Mouse (Mus musculus): ENCODE measurements around the gene Ptpn9. TPM values are rescaled to one million over a fixed set of nuclear protein-coding genes. Genes with fewer than 3 reads are reported as not detected.

The Ptpn9 gene
- polyA plus RNA-seq, 1 experiment from 2014 or later, result 36.5 TPM

- WGBS, result 79% methylated on average over 4 of the region's 4 CpGs
- H3K27me3 ChIP-seq (ENCODE audit: control insufficient read depth, insufficient read depth, low read length), result no peaks in the 10 kb centered on the region
- no peak overlapping the region for H3K9ac ChIP-seq (ENCODE audit: low read length)
- no peak overlapping the region for H3K4me3 ChIP-seq (ENCODE audit: low read depth, low read length)
- DNase-seq (ENCODE audit: low spot score) (no peak), ATAC-seq (ENCODE audit: insufficient read depth, low FRiP score, low TSS enrichment) (no peak)
- no peak overlapping the region for H3K27ac ChIP-seq (ENCODE audit: low read depth, low read length)
- no peaks in the 10 kb centered on the region for H3K4me1 ChIP-seq (ENCODE audit: control insufficient read depth, insufficient read depth, low read length)
- no peak overlapping the region for H3K4me2 ChIP-seq (ENCODE audit: low read depth)
- no peaks in the 10 kb centered on the region for H3K9me3 ChIP-seq (ENCODE audit: control insufficient read depth, low read length)
- no peaks in the 10 kb centered on the region for H3K36me3 ChIP-seq (ENCODE audit: control insufficient read depth, insufficient read depth, low read length)
These were observed 8.3 kb downstream of the Ptpn9 start for GRCm38 (mm10) chr9:57003011-57003410.

GRCm38 (mm10) chr9:57012393-57012792 lies 17.7 kb downstream of the Ptpn9 start:
- no peak overlapping the region for H3K4me2 ChIP-seq (ENCODE audit: low read depth)
- no peaks in the 10 kb centered on the region for H3K4me1 ChIP-seq (ENCODE audit: control insufficient read depth, insufficient read depth, low read length)
- no peak overlapping the region for H3K27ac ChIP-seq (ENCODE audit: low read depth, low read length)
- no peaks in the 10 kb centered on the region for H3K9me3 ChIP-seq (ENCODE audit: control insufficient read depth, low read length)
- DNase-seq (ENCODE audit: low spot score), result no peak
- no peaks in the 10 kb centered on the region for H3K36me3 ChIP-seq (ENCODE audit: control insufficient read depth, insufficient read depth, low read length)
- H3K9ac ChIP-seq (ENCODE audit: low read length), result no peak overlapping the region
- ATAC-seq (ENCODE audit: insufficient read depth, low FRiP score, low TSS enrichment), result no peak
- 73% methylated on average over 1 of the region's 1 CpGs for WGBS
- no peak overlapping the region for H3K4me3 ChIP-seq (ENCODE audit: low read depth, low read length)
- H3K27me3 ChIP-seq (ENCODE audit: control insufficient read depth, insufficient read depth, low read length), result no peaks in the 10 kb centered on the region

- DNase-seq (ENCODE audit: low spot score) (no peak), ATAC-seq (ENCODE audit: insufficient read depth, low FRiP score, low TSS enrichment) (no peak)
- 94% methylated on average over 4 of the region's 4 CpGs for WGBS
- Histone ChIP-seq H3K4me2 (ENCODE audit: low read depth) (no peak overlapping the region), H3K27ac (ENCODE audit: low read depth, low read length) (no peak overlapping the region), H3K27me3 (ENCODE audit: control insufficient read depth, insufficient read depth, low read length) (no peaks in the 10 kb centered on the region), H3K9ac (ENCODE audit: low read length) (no peak overlapping the region), H3K4me1 (ENCODE audit: control insufficient read depth, insufficient read depth, low read length) (no peaks in the 10 kb centered on the region), H3K9me3 (ENCODE audit: control insufficient read depth, low read length) (no peaks in the 10 kb centered on the region), H3K36me3 (ENCODE audit: control insufficient read depth, insufficient read depth, low read length) (no peaks in the 10 kb centered on the region), H3K4me3 (ENCODE audit: low read depth, low read length) (no peak overlapping the region)
These were observed 18.2 kb downstream of the Ptpn9 start for GRCm38 (mm10) chr9:57012895-57013294.

DNA sequence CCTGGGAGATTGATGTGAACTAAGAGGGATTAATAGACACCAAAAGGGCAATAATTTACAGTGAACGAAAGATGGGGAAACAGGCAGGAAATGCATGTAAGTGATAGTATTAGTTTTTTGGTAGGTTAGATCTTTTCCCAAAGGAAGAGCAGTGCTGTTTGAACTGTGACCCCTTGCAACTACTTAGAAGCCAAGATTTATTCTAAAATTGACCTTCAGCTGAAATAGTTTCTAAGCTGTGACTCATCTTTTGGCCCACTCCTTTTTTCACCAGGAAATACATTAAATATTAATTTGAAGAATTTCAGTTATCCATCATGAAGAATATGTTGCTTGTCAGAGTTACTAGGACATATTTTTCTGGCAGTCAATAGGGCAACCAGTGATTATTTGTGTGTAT lies 19.0 kb downstream of the Ptpn9 start:
- Histone ChIP-seq H3K9me3 (ENCODE audit: control insufficient read depth, low read length) (no peaks in the 10 kb centered on the region), H3K27ac (ENCODE audit: low read depth, low read length) (no peak overlapping the region), H3K36me3 (ENCODE audit: control insufficient read depth, insufficient read depth, low read length) (no peaks in the 10 kb centered on the region), H3K4me3 (ENCODE audit: low read depth, low read length) (no peak overlapping the region), H3K9ac (ENCODE audit: low read length) (no peak overlapping the region), H3K4me2 (ENCODE audit: low read depth) (no peak overlapping the region), H3K27me3 (ENCODE audit: control insufficient read depth, insufficient read depth, low read length) (no peaks in the 10 kb centered on the region), H3K4me1 (ENCODE audit: control insufficient read depth, insufficient read depth, low read length) (no peaks in the 10 kb centered on the region)
- WGBS, result 88% methylated on average over 1 of the region's 1 CpGs
- no peak for ATAC-seq (ENCODE audit: insufficient read depth, low FRiP score, low TSS enrichment)
- no peak for DNase-seq (ENCODE audit: low spot score)

GRCm38 (mm10) chr9:57014766-57015165 lies 20.0 kb downstream of the Ptpn9 start:
- no peak overlapping the region for H3K9ac ChIP-seq (ENCODE audit: low read length)
- H3K27ac ChIP-seq (ENCODE audit: low read depth, low read length), result no peak overlapping the region
- no peaks in the 10 kb centered on the region for H3K36me3 ChIP-seq (ENCODE audit: control insufficient read depth, insufficient read depth, low read length)
- DNase-seq (ENCODE audit: low spot score), result no peak
- ATAC-seq (ENCODE audit: insufficient read depth, low FRiP score, low TSS enrichment), result no peak
- no peaks in the 10 kb centered on the region for H3K9me3 ChIP-seq (ENCODE audit: control insufficient read depth, low read length)
- no peaks in the 10 kb centered on the region for H3K4me1 ChIP-seq (ENCODE audit: control insufficient read depth, insufficient read depth, low read length)
- 93% methylated on average over 1 of the region's 1 CpGs for WGBS
- no peak overlapping the region for H3K4me3 ChIP-seq (ENCODE audit: low read depth, low read length)
- no peaks in the 10 kb centered on the region for H3K27me3 ChIP-seq (ENCODE audit: control insufficient read depth, insufficient read depth, low read length)
- no peak overlapping the region for H3K4me2 ChIP-seq (ENCODE audit: low read depth)

DNA sequence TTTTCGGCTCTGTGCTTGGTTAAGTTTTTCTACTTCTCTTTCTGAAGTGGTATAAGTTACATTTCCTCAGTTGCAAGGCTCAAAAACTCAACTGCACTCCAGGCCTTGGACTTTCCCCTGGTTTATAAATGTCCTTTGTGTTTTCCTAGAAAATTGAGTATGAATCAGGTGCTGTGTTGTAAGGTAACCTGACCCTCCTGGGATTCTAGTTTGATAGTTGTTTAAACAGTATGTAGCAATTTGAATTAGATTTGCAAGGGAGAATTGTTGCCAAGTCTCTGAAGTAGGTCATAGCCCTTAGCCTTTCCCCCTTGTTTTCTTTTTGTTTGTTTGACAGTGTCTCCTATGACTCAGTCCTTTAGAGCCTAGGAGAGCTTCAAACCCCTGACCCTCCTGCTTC lies 22.9 kb downstream of the Ptpn9 start:
- H3K9me3 ChIP-seq (ENCODE audit: control insufficient read depth, low read length), result no peaks in the 10 kb centered on the region
- no peak overlapping the region for H3K4me2 ChIP-seq (ENCODE audit: low read depth)
- WGBS, result 89% methylated on average over 1 of the region's 1 CpGs
- H3K36me3 ChIP-seq (ENCODE audit: control insufficient read depth, insufficient read depth, low read length), result peaks cover 2% of the 10 kb centered on the region; the same call in 1 of the 2 replicates
- no peak overlapping the region for H3K9ac ChIP-seq (ENCODE audit: low read length)
- H3K27me3 ChIP-seq (ENCODE audit: control insufficient read depth, insufficient read depth, low read length), result no peaks in the 10 kb centered on the region
- ATAC-seq (ENCODE audit: insufficient read depth, low FRiP score, low TSS enrichment), result no peak
- H3K4me1 ChIP-seq (ENCODE audit: control insufficient read depth, insufficient read depth, low read length), result no peaks in the 10 kb centered on the region
- no peak for DNase-seq (ENCODE audit: low spot score)
- no peak overlapping the region for H3K4me3 ChIP-seq (ENCODE audit: low read depth, low read length)
- H3K27ac ChIP-seq (ENCODE audit: low read depth, low read length), result no peak overlapping the region

GRCm38 (mm10) chr9:57031756-57032155 lies 37.0 kb downstream of the Ptpn9 start:
- Histone ChIP-seq H3K4me1 (ENCODE audit: control insufficient read depth, insufficient read depth, low read length) (no peaks in the 10 kb centered on the region), H3K36me3 (ENCODE audit: control insufficient read depth, insufficient read depth, low read length) (peaks cover 10% of the 10 kb centered on the region), H3K9me3 (ENCODE audit: control insufficient read depth, low read length) (no peaks in the 10 kb centered on the region), H3K4me3 (ENCODE audit: low read depth, low read length) (no peak overlapping the region), H3K9ac (ENCODE audit: low read length) (no peak overlapping the region), H3K27me3 (ENCODE audit: control insufficient read depth, insufficient read depth, low read length) (no peaks in the 10 kb centered on the region), H3K4me2 (ENCODE audit: low read depth) (no peak overlapping the region), H3K27ac (ENCODE audit: low read depth, low read length) (no peak overlapping the region)
- WGBS, result 96% methylated on average over 1 of the region's 1 CpGs
- DNase-seq (ENCODE audit: low spot score) (no peak), ATAC-seq (ENCODE audit: insufficient read depth, low FRiP score, low TSS enrichment) (no peak)

- no peaks in the 10 kb centered on the region for H3K27me3 ChIP-seq (ENCODE audit: control insufficient read depth, insufficient read depth, low read length)
- peaks cover 5% of the 10 kb centered on the region; the same call in 1 of the 2 replicates for H3K36me3 ChIP-seq (ENCODE audit: control insufficient read depth, insufficient read depth, low read length)
- no peaks in the 10 kb centered on the region for H3K9me3 ChIP-seq (ENCODE audit: control insufficient read depth, low read length)
- H3K9ac ChIP-seq (ENCODE audit: low read length), result no peak overlapping the region
- H3K4me1 ChIP-seq (ENCODE audit: control insufficient read depth, insufficient read depth, low read length), result no peaks in the 10 kb centered on the region
- ATAC-seq (ENCODE audit: insufficient read depth, low FRiP score, low TSS enrichment) (no peak), DNase-seq (ENCODE audit: low spot score) (no peak)
- no peak overlapping the region for H3K4me2 ChIP-seq (ENCODE audit: low read depth)
- no peak overlapping the region for H3K4me3 ChIP-seq (ENCODE audit: low read depth, low read length)
- 83% methylated on average over 1 of the region's 1 CpGs for WGBS
- no peak overlapping the region for H3K27ac ChIP-seq (ENCODE audit: low read depth, low read length)
These were observed 61.5 kb downstream of the Ptpn9 start for GRCm38 (mm10) chr9:57056237-57056636.

DNA sequence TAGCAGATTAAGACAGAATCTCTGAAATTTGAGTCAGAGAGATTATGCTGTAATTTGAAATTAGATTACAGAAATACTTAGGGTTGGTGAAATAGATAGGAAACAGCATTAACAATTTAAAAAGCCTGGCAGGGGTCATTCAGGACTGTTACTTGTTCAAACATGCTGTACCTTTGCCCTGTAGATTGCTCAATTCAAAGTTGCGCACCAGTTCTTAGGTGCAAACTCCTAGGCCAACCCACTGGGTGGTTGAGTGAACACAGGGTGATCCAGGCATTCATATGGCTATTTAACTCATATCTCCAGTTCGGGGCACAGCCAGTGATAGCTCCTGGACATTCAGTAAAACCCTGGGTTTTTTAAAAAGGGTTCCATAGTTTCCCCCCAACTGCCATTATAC lies 69.4 kb downstream of the Ptpn9 start:
- H3K4me1 ChIP-seq (ENCODE audit: control insufficient read depth, insufficient read depth, low read length), result no peaks in the 10 kb centered on the region
- H3K9ac ChIP-seq (ENCODE audit: low read length), result no peak overlapping the region
- no peak overlapping the region for H3K4me2 ChIP-seq (ENCODE audit: low read depth)
- DNase-seq (ENCODE audit: low spot score) (no peak), ATAC-seq (ENCODE audit: insufficient read depth, low FRiP score, low TSS enrichment) (no peak)
- H3K27me3 ChIP-seq (ENCODE audit: control insufficient read depth, insufficient read depth, low read length), result no peaks in the 10 kb centered on the region
- no peak overlapping the region for H3K27ac ChIP-seq (ENCODE audit: low read depth, low read length)
- 93% methylated on average over 2 of the region's 2 CpGs for WGBS
- H3K36me3 ChIP-seq (ENCODE audit: control insufficient read depth, insufficient read depth, low read length), result peaks cover 2% of the 10 kb centered on the region; the same call in 1 of the 2 replicates
- H3K9me3 ChIP-seq (ENCODE audit: control insufficient read depth, low read length), result no peaks in the 10 kb centered on the region
- H3K4me3 ChIP-seq (ENCODE audit: low read depth, low read length), result no peak overlapping the region

Data from neural tube, embryonic 11.5 days (tissue).